Comparison of ENCODE assay signal across 12 mouse cellular contexts in the genomic region with DNA sequence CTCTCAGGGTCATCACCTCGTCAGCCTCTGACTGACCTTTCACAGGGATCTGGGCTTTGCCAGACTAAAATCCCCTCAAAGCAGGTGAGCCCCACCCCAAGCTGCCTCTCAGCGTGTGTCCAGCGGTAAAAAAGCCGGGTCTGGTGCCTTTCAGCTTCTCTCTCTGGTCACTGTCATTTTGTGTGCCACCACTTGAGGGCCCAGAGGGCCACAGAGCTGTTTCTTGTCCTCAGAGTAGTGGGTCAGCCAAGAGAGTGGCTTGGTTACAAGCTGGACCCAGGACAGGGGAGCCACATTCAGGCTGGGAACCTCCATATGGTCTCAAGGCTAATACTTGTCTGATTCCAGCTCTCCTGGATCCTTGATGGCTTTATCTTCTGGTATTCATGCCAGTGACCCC.
DNase-seq lines count a peak whose midpoint lies in the region; ATAC-seq and TF ChIP-seq lines count a peak whose summit lies in the region.
"Had no signal": no experiment of that assay in that cellular context is flagged by ENCODE, and none has a peak within 500 bp of the region (broad histone marks: within the 10 kb centered on the region; RNA-seq: fewer than 3 reads in every experiment).

No protein-coding gene starts in this region.

- in situ Hi-C loops in Patski (cut with MboI; ENCODE audit: low pct_unique_long_range_greater_than_20kb) = loop anchor here (5.0 kb wide), 1 partner anchor 91 kb away; no protein-coding TSS in a partner anchor

- H3K4me1 ChIP-seq in forebrain, embryonic 11.5 days (replicated peaks; ENCODE audit: control insufficient read depth, insufficient read depth, low read length) = no peaks in the 10 kb centered on the region
- H3K4me1 ChIP-seq in forebrain, embryonic 14.5 days (ENCODE audit: control insufficient read depth, insufficient read depth, low read length) = no peaks in the 10 kb centered on the region
- H3K4me1 ChIP-seq in kidney, embryonic 15.5 days = peaks cover 32% of the 10 kb centered on the region
- H3K4me1 ChIP-seq in hindbrain, embryonic 13.5 days (replicated peaks) = peaks cover 33% of the 10 kb centered on the region

- no peak overlapping the region for H3K27ac ChIP-seq in forebrain, embryonic 11.5 days (ENCODE audit: low read depth, low read length)
- H3K27ac ChIP-seq in forebrain, embryonic 14.5 days (ENCODE audit: low read depth, low read length) = no peak overlapping the region
- no peak overlapping the region for H3K27ac ChIP-seq in left cerebral cortex, adult 2 months
- no peak overlapping the region for H3K27ac ChIP-seq in kidney, embryonic 15.5 days
- H3K27ac ChIP-seq in hindbrain, embryonic 13.5 days = no peak overlapping the region
- H3K27ac ChIP-seq: limb, embryonic 10.5 days had no signal

- no peak for ATAC-seq in forebrain, embryonic 11.5 days (replicated peaks; ENCODE audit: low FRiP score)
- ATAC-seq in forebrain, embryonic 14.5 days = no peak
- no peak for ATAC-seq in Patski
- peak; percentile 49; the same call in 1 of the 2 replicates for ATAC-seq in kidney, embryonic 15.5 days (replicated peaks; ENCODE audit: low FRiP score)
- no peak for ATAC-seq in hindbrain, embryonic 13.5 days (ENCODE audit: low FRiP score)
- ATAC-seq: CD4-positive, CD25-positive, alpha-beta regulatory T cell, adult 4 months had no signal

- peak; percentile 50 for DNase-seq in forebrain, embryonic 11.5 days (ENCODE audit: low spot score)
- no peak for DNase-seq in forebrain, embryonic 14.5 days (ENCODE audit: low spot score)
- no peak for DNase-seq in left cerebral cortex, adult 2 months (ENCODE audit: extremely low spot score in 1 of 2, low spot score in 2 of 2)
- DNase-seq in left cerebral cortex, postnatal 25 days (ENCODE audit: low spot score in 2 of 2) = no peak
- DNase-seq in Patski (ENCODE audit: low read depth, low spot score) = no peak
- no peak for DNase-seq in left cerebral cortex, adult 18-20 months (ENCODE audit: low spot score in 2 of 2)
- DNase-seq: adrenal gland, postnatal 36 days; midbrain, embryonic 14.5 days had no signal

- H3K36me3 ChIP-seq in forebrain, embryonic 11.5 days (ENCODE audit: control insufficient read depth, insufficient read depth, low read length) = no peaks in the 10 kb centered on the region
- no peaks in the 10 kb centered on the region for H3K36me3 ChIP-seq in forebrain, embryonic 14.5 days (ENCODE audit: control insufficient read depth, insufficient read depth, low read length)
- no peaks in the 10 kb centered on the region for H3K36me3 ChIP-seq in kidney, embryonic 15.5 days
- no peaks in the 10 kb centered on the region for H3K36me3 ChIP-seq in hindbrain, embryonic 13.5 days
- H3K36me3 ChIP-seq: limb, embryonic 10.5 days had no signal

- CTCF ChIA-PET in Patski (lab: Charles Lee) = interaction anchor here (0.7 to 1.5 kb wide), 8 partner anchors 16 to 103 kb away, joined by 3 to 7 read pairs (median 4); no protein-coding TSS in a partner anchor

- H3K4me2 ChIP-seq in forebrain, embryonic 11.5 days (ENCODE audit: low read depth, low read length, severe bottlenecking) = no peak overlapping the region
- H3K4me2 ChIP-seq in forebrain, embryonic 14.5 days (ENCODE audit: low read length) = no peak overlapping the region
- no peak overlapping the region for H3K4me2 ChIP-seq in kidney, embryonic 15.5 days
- H3K4me2 ChIP-seq in hindbrain, embryonic 13.5 days = no peak overlapping the region

- peak; percentile 22 for TF ChIP-seq CTCF in left cerebral cortex, adult 2 months (IDR thresholded peaks at IDR 0.05)
- peak; percentile 72 for TF ChIP-seq CTCF in Patski (IDR thresholded peaks at IDR 0.05)

- intact Hi-C loops in left cerebral cortex, adult 2 months (cut with DNase I) = no loop called here
- intact Hi-C loops in left cerebral cortex, postnatal 25 days (cut with DNase I) = loop anchor here (10.0 kb wide), 1 partner anchor 243 kb away; no protein-coding TSS in a partner anchor

- no peak overlapping the region for H3K4me3 ChIP-seq in forebrain, embryonic 11.5 days (ENCODE audit: low read depth, low read length)
- H3K4me3 ChIP-seq in forebrain, embryonic 14.5 days (ENCODE audit: low read depth, low read length) = no peak overlapping the region
- H3K4me3 ChIP-seq in left cerebral cortex, adult 2 months = no peak overlapping the region
- H3K4me3 ChIP-seq in kidney, embryonic 15.5 days (replicated peaks) = no peak overlapping the region
- no peak overlapping the region for H3K4me3 ChIP-seq in hindbrain, embryonic 13.5 days
- H3K4me3 ChIP-seq: limb, embryonic 10.5 days had no signal

- 1% methylated on average over 4 of the region's 4 CpGs for WGBS in forebrain, embryonic 11.5 days
- 2% methylated on average over 4 of the region's 4 CpGs for WGBS in forebrain, embryonic 14.5 days
- WGBS in kidney, embryonic 15.5 days = 14% methylated on average over 4 of the region's 4 CpGs
- 2% methylated on average over 4 of the region's 4 CpGs for WGBS in hindbrain, embryonic 13.5 days

- no peak overlapping the region for H3K9ac ChIP-seq in forebrain, embryonic 11.5 days (ENCODE audit: low read length)
- H3K9ac ChIP-seq in forebrain, embryonic 14.5 days (ENCODE audit: low read length) = no peak overlapping the region
- no peak overlapping the region for H3K9ac ChIP-seq in kidney, embryonic 15.5 days
- H3K9ac ChIP-seq in hindbrain, embryonic 13.5 days = no peak overlapping the region

- H3K27me3 ChIP-seq in forebrain, embryonic 11.5 days (ENCODE audit: control insufficient read depth, insufficient read depth, low read length) = peaks cover 31% of the 10 kb centered on the region
- H3K27me3 ChIP-seq in forebrain, embryonic 14.5 days (replicated peaks; ENCODE audit: control insufficient read depth, insufficient read depth, low read length) = peaks cover 44% of the 10 kb centered on the region
- no peaks in the 10 kb centered on the region for H3K27me3 ChIP-seq in Patski
- peaks cover 57% of the 10 kb centered on the region for H3K27me3 ChIP-seq in kidney, embryonic 15.5 days
- H3K27me3 ChIP-seq in hindbrain, embryonic 13.5 days = peaks cover 84% of the 10 kb centered on the region

- H3K9me3 ChIP-seq in forebrain, embryonic 11.5 days (ENCODE audit: control insufficient read depth, low read length) = no peaks in the 10 kb centered on the region
- H3K9me3 ChIP-seq in forebrain, embryonic 14.5 days (replicated peaks; ENCODE audit: control insufficient read depth, low read length) = no peaks in the 10 kb centered on the region
- H3K9me3 ChIP-seq in kidney, embryonic 15.5 days (replicated peaks) = no peaks in the 10 kb centered on the region
- no peaks in the 10 kb centered on the region for H3K9me3 ChIP-seq in hindbrain, embryonic 13.5 days
- H3K9me3 ChIP-seq: limb, embryonic 10.5 days had no signal

- POLR2A ChIA-PET in Patski (lab: Charles Lee) = no interaction called here
